Mouse (Mus musculus) left cerebral cortex, postnatal 25 days (tissue): ENCODE data around the gene Prss16. TPM values are rescaled to one million over a fixed set of nuclear protein-coding genes. Genes with fewer than 3 reads are reported as not detected.

Experiments used
- DNase-seq, 2 experiments: peaks; one replicate each; pipeline ENCODE4 v3.0.0; 2022; ENCODE audit warnings: low spot score in 2 of 2, mixed read lengths in 1 of 2
- intact Hi-C: fragments of 180-260 bp; cut with DNase I; formaldehyde crosslinking; loops from one replicate; pipeline ENCODE4 v1.15.1; 2025
- total RNA-seq, 2 experiments: library from RNA; stranded (reverse); gene quantifications; 2 replicates each; pipeline ENCODE4 v1.2.3; 2021

Gene Prss16
- under 1 TPM; 0.25 to 0.39 TPM for total RNA-seq

DNA sequence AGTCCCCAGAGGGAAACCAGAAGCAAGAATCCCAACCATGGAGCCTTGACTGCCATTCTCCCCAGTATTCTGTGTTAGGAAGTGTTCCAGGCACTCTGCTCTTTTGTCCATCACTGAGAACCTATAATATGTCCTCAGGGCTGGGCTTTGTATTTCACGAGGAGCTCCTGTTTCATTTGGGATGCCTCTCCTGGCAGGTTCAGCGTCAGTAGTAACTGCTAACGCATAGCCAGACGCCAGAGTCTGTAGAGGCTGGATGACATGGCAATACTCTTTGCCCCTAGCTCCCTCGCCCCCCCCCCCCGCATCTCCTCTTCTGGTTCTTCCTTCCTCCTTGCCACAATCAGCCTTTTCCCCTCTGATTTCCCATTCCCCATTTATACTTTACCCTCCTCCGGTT, at the start of gene Prss16:
Prss16 (minus strand) TSS at position 101 of the 400 bp plus-strand sequence.
- DNase-seq, result no peak
- intact Hi-C loops, result loop anchor here (5.0 kb wide), 1 partner anchor 92 kb away; no protein-coding TSS in a partner anchor

- no peak for DNase-seq
- intact Hi-C loops, result loop anchor here (5.0 kb wide), 2 partner anchors 1219 to 1359 kb away; no protein-coding TSS in a partner anchor
These were observed 44.2 kb upstream of the Prss16 start for GRCm38 (mm10) chr13:22053754-22054153.

- no peak for DNase-seq
- intact Hi-C loops, result loop anchor here (2.0 to 5.0 kb wide), 3 partner anchors 341 to 1361 kb away; no protein-coding TSS in a partner anchor
These were observed 41.9 kb upstream of the Prss16 start for GRCm38 (mm10) chr13:22051523-22051859.

DNA sequence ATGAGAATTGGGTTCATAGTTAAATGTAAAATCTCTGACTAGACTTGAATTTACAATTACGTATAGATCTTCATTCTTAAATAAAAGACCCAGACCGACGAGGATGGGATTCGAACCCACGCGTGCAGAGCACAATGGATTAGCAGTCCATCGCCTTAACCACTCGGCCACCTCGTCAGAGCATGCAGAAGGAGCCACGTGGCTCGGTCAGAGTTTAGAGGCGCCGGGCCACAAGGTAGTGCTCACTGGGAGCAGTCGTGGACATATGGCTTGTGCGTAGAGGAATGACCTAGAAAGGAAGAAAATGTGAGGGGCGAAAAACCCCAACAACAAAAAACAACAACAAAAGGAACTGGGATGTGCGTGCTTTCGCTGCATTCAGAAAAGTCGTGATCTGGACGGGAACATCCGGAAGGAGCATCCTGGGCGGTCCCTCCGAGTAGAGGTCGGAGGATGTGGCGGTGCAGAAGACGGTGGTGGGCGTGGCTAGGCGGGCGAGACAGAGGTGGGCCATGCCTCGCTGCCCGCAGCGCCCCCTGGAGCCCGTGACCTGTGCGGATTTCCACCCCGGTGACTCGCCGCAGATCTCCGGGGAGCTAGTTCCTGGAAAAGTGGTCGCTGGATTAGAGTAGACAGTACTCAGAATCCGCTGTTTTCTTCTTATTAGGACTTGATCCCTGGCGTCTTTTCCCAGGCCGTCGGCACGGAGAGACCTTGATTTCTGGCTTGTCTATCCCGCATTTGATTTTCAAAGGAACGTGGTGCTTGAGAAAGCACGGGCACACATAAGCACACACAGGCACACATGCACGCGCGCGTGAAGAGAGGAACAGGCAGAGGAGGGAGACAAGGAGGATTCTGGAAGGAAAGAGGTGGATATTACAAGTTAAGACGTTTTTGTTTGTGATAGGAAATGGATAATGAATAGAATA, 41.3 kb upstream of the Prss16 start:
- peak; percentile 89 to 94 for DNase-seq
- intact Hi-C loops, result loop anchor here (2.0 to 5.0 kb wide), 3 partner anchors 340 to 1361 kb away; no protein-coding TSS in a partner anchor

DNA sequence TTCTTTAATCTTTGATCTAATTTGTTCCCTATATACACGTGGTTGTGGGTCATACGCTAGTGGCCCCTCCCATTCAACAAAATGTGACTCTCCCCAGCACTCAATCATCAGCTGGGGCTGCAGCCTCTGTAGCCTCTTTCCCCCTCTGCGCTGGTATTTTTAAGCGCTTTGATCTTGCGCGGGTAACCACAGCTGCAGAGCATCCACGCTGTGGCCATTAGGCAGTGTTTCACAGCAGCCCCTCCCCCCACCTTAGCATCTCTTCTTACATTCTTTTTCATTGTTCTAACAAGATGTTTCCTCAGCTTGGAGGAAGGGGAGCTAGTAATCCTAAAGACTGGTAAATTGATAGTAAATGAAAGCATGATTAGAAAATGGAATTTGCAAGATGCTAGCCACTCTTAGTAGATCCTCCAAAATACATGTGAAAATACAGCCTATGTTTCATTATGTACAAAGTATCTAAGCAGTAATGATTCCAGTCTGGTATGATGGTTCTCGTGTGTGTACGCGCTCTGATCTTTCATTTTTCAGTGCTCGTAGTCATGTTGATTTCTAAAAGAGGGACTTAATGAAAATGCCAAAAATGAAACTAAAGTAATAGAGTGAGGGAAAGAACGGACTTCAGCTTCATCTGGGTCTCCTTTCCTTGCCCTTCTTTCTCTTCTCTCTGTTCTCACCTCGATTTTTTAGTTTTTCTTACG, 40.3 kb upstream of the Prss16 start:
- peak in 1 of 2 experiments; percentile 34 for DNase-seq

GRCm38 (mm10) chr13:22049041-22049440, 39.5 kb upstream of the Prss16 start:
- DNase-seq, result no peak
- intact Hi-C loops, result no loop called here

More for the DNA sequence above, 40.3 kb upstream of the Prss16 start:
- intact Hi-C loops, result loop anchor here (2.0 to 5.0 kb wide), 3 partner anchors 339 to 1362 kb away; no protein-coding TSS in a partner anchor

GRCm38 (mm10) chr13:22045311-22045710, 35.8 kb upstream of the Prss16 start:
- intact Hi-C loops, result no loop called here
- no peak for DNase-seq

GRCm38 (mm10) chr13:22044432-22045155, 35.1 kb upstream of the Prss16 start:
- no peak for DNase-seq
- intact Hi-C loops, result loop anchor here (5.0 kb wide), 3 partner anchors 1638 to 1713 kb away; partner anchors contain the start of genes Hist1h1t, Hist1h2ac, Hist1h2bc and Hist1h4b

DNA sequence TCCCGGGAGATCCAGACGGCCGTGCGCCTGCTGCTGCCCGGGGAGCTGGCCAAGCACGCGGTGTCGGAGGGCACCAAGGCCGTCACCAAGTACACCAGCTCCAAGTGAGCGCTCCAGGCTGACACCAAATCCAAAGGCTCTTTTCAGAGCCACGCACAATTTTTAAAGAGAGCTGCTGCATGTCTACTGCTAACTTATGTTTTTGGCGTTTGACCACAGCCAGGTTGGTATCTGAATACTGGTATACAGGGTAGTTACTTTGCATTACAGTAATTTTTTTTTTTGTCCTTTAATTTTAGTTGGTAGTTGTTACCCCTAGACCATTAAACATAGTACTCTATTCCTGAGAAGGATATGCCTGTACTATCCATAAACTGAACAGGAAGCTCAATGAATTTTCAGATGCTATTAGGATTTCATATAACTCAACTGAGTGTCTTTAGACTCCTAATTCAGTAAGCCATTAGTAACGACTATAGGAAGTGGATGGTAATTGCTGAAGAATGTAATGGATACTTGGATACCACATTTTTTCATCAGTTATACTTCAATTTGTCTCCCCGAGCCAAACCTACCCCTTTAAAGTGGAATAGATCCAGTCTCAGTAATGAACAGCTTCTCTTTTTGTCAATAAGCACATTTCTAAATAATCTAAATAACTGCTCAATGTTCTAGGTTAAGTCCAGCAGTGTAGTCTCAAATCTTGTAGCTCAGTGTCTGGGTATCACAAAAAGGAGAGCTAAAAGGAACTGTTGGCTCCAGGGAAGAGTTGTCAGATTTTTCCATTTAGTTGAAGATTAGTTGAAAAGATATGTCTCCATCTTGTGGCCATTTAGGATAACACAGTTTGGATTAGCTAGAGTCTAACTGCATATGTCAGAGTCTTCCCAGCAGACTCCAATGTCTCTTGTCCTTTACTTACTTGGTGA, 34.2 kb upstream of the Prss16 start:
- peak in 1 of 2 experiments; percentile 69 for DNase-seq
- intact Hi-C loops, result loop anchor here (5.0 kb wide), 3 partner anchors 1639 to 1714 kb away; partner anchors contain the start of genes Hist1h1t, Hist1h2ac, Hist1h2bc and Hist1h4b

DNA sequence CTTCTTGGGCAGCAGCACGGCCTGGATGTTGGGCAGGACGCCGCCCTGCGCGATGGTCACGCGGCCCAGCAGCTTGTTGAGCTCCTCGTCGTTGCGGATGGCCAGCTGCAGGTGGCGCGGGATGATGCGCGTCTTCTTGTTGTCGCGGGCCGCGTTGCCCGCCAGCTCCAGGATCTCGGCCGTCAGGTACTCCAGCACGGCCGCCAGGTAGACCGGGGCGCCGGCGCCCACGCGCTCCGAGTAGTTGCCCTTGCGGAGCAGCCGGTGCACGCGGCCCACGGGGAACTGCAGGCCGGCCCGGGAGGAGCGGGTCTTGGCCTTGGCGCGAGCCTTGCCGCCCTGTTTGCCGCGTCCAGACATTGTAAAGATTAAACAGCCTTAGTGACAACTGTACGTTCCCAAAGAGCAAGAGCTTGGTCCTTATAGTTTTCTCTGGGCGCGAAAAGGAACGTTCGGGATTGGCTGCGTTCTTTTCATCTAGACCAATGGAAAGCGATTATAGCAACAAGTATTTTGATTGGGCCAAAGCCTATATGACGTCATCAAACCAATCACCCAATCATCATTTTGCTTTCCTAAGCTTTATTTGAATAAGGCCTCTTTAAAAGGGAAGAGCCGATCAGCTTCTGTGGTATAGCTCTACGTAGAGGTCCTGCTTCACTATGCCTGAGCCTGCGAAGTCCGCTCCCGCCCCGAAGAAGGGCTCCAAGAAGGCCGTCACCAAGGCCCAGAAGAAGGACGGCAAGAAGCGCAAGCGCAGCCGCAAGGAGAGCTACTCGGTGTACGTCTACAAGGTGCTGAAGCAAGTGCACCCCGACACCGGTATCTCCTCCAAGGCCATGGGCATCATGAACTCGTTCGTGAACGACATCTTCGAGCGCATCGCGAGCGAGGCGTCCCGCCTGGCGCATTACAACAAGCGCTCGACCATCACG, 33.3 kb upstream of the Prss16 start, which contains the start of the genes Hist1h2ag and Hist1h2bj:
Hist1h2ag (minus strand) TSS at position 377 of the 935 bp plus-strand sequence.
Hist1h2bj (plus strand) TSS at position 647 of the 935 bp plus-strand sequence.
- peak; percentile 95 to 99 for DNase-seq
- intact Hi-C loops, result loop anchor here (5.0 kb wide), 3 partner anchors 1639 to 1714 kb away; partner anchors contain the start of genes Hist1h1t, Hist1h2ac, Hist1h2bc and Hist1h4b

GRCm38 (mm10) chr13:22041651-22042567, 32.4 kb upstream of the Prss16 start:
- intact Hi-C loops, result loop anchor here (1.0 to 5.0 kb wide), 6 partner anchors 325 to 1715 kb away; partner anchors contain the start of genes Hist1h1e, Hist1h1t, Hist1h2ac and Hist1h2ai
- DNase-seq, result no peak

GRCm38 (mm10) chr13:22041142-22041536, 31.6 kb upstream of the Prss16 start, which contains the start of gene Hist1h4i:
TSS of gene Hist1h4i (minus strand) at chr13:22041362.
- intact Hi-C loops, result loop anchor here (1.0 to 5.0 kb wide), 6 partner anchors 324 to 1716 kb away; partner anchors contain the start of genes Hist1h1e, Hist1h1t, Hist1h2ac and Hist1h2ai
- peak; percentile 98 to 99 for DNase-seq

DNA sequence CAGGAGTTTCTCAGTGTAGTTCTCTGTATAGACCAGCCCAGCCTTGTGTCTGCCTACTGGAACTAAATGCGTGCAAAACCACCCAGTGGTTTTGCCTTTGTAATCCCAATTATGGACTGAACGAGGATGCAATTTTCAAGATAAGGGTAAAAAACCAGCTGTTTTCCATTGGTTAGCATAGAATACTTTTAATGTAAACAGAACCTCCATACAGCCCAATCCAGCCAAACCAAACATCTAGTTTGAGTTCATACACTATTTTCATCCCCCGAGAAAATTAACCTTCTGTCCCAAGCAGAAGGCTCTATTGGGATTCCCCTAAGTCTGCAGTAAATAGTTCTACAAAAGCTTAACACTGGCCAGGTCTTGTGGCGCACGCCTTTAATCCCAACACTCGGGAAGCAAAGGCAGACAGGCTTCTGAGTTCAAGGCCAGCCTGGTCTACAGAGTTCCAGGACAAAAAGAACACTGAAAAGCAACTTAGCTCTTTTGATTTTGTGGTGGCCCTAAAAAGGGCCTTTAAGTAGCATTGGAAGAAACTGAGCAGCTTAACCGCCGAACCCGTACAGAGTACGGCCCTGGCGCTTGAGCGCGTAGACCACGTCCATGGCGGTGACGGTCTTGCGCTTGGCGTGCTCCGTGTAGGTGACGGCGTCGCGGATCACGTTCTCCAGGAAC, 31.1 kb upstream of the Prss16 start:
- intact Hi-C loops, result loop anchor here (1.0 to 5.0 kb wide), 6 partner anchors 324 to 1717 kb away; partner anchors contain the start of genes Hist1h1e, Hist1h1t, Hist1h2ac and Hist1h2ai
- no peak for DNase-seq

- intact Hi-C loops, result loop anchor here (2.0 to 10.0 kb wide), 6 partner anchors 215 to 1717 kb away; partner anchors contain the start of genes Hist1h1e, Hist1h1t, Hist1h2ac and Hist1h2ai
These were observed 30.5 kb upstream of the Prss16 start for GRCm38 (mm10) chr13:22039951-22040463.

More at GRCm38 (mm10) chr13:22039951-22040463, 30.5 kb upstream of the Prss16 start:
- DNase-seq, result no peak
